Mouse (Mus musculus): ENCODE data around the gene Ralgps2. TPM values are rescaled to one million over a fixed set of nuclear protein-coding genes. Genes with fewer than 3 reads are reported as not detected.
A peak's percentile ranks its signal among the peaks of the same experiment; 100 is the strongest.

The Ralgps2 gene
- total RNA-seq, 2 experiments from 2014 or later = 24.8 to 25.5 TPM

- DNase-seq = no peak
These were observed 33.8 kb downstream of the Ralgps2 start for GRCm38 (mm10) chr1:156905660-156906059.

- DNase-seq = no peak
These were observed 35.5 kb downstream of the Ralgps2 start for GRCm38 (mm10) chr1:156903899-156904298.

GRCm38 (mm10) chr1:156901689-156902088, 37.7 kb downstream of the Ralgps2 start:
- no peak for DNase-seq

GRCm38 (mm10) chr1:156891561-156891960, 47.9 kb downstream of the Ralgps2 start:
- DNase-seq = no peak

- no peak for DNase-seq
These were observed 50.6 kb downstream of the Ralgps2 start for GRCm38 (mm10) chr1:156888830-156889229.

- DNase-seq = no peak
These were observed 53.5 kb downstream of the Ralgps2 start for GRCm38 (mm10) chr1:156885879-156886278.

- DNase-seq = peak; percentile 22
These were observed 54.6 kb downstream of the Ralgps2 start for GRCm38 (mm10) chr1:156884782-156885181.

- DNase-seq = no peak
These were observed 68.8 kb downstream of the Ralgps2 start for GRCm38 (mm10) chr1:156870616-156871015.

GRCm38 (mm10) chr1:156870028-156870427, 69.4 kb downstream of the Ralgps2 start:
- DNase-seq = no peak

GRCm38 (mm10) chr1:156864240-156864639, 75.2 kb downstream of the Ralgps2 start:
- DNase-seq = no peak

- no peak for DNase-seq
These were observed 75.7 kb downstream of the Ralgps2 start for GRCm38 (mm10) chr1:156863726-156864125.

GRCm38 (mm10) chr1:156861475-156862043, 77.9 kb downstream of the Ralgps2 start:
- peak; percentile 37 for DNase-seq

GRCm38 (mm10) chr1:156860266-156860665, 79.2 kb downstream of the Ralgps2 start:
- DNase-seq = no peak

GRCm38 (mm10) chr1:156859711-156860250, 79.6 kb downstream of the Ralgps2 start:
- DNase-seq = no peak

- no peak for DNase-seq
These were observed 80.3 kb downstream of the Ralgps2 start for GRCm38 (mm10) chr1:156859156-156859555.

- DNase-seq = no peak
These were observed 82.8 kb downstream of the Ralgps2 start for GRCm38 (mm10) chr1:156856666-156857065.

- no peak for DNase-seq
These were observed 84.9 kb downstream of the Ralgps2 start for GRCm38 (mm10) chr1:156854558-156854957.

- no peak for DNase-seq
These were observed 86.6 kb downstream of the Ralgps2 start for GRCm38 (mm10) chr1:156852872-156853271.

- DNase-seq = no peak
These were observed 87.0 kb downstream of the Ralgps2 start for GRCm38 (mm10) chr1:156852409-156852808.

- no peak for DNase-seq
These were observed 92.3 kb downstream of the Ralgps2 start for GRCm38 (mm10) chr1:156847098-156847497.

GRCm38 (mm10) chr1:156841625-156842339, 97.6 kb downstream of the Ralgps2 start:
- DNase-seq = no peak

GRCm38 (mm10) chr1:156838695-156839094, 100.7 kb downstream of the Ralgps2 start:
- DNase-seq = peak; percentile 71

- no peak for DNase-seq
These were observed 101.2 kb downstream of the Ralgps2 start, which contains the start of gene Angptl1 for GRCm38 (mm10) chr1:156838177-156838576. Gene Angptl1 (plus strand): TSS chr1:156838562.

- DNase-seq = no peak
These were observed 120.2 kb downstream of the Ralgps2 start for GRCm38 (mm10) chr1:156819236-156819635.

All from adrenal gland, postnatal 10 days (tissue).